Mouse (Mus musculus) cerebellum, adult 2 months (tissue): ENCODE data around the gene Spred3. TPM values are rescaled to one million over a fixed set of nuclear protein-coding genes. Genes with fewer than 3 reads are reported as not detected.
"Not testable (repeated sequence)": the region's sequence is repeated elsewhere in the genome, so short reads cannot be mapped to it uniquely, and the experiment has no call there.

Experiments
- DNase-seq, 2 experiments: peaks; one replicate each; pipeline ENCODE4 v3.0.0; 2021
- H3K27ac ChIP-seq: fragments of 200-500 bp; 2 replicates; pipeline ENCODE4 v1.5.1; 2012; ENCODE audit warnings: low read length, control low read depth, inconsistent platforms; ENCODE audit not compliant: insufficient read depth
- H3K27me3 ChIP-seq: fragments of 200-500 bp; 2 replicates; pipeline ENCODE4 v1.6.1; 2012; ENCODE audit warnings: inconsistent platforms, mild to moderate bottlenecking, low read length, moderate library complexity; ENCODE audit not compliant: control insufficient read depth, insufficient read depth
- H3K4me1 ChIP-seq: fragments of 200-500 bp; 2 replicates; pipeline ENCODE4 v1.6.1; 2011; ENCODE audit warnings: low read length; ENCODE audit not compliant: control insufficient read depth, insufficient read depth
- H3K4me3 ChIP-seq: fragments of 200-500 bp; replicated peaks from 2 replicates; pipeline ENCODE3; 2011; ENCODE audit warnings: mild to moderate bottlenecking, low read depth, low read length, control low read depth; ENCODE audit not compliant: insufficient read depth
- CTCF ChIP-seq: fragments of 200-500 bp; IDR thresholded peaks from 2 replicates; pipeline ENCODE4 v1.5.1; 2011; ENCODE audit warnings: low read depth, mild to moderate bottlenecking, control low read depth, low read length, moderate library complexity, borderline replicate concordance; ENCODE audit not compliant: insufficient read depth
- POLR2A ChIP-seq: fragments of 200-500 bp; IDR thresholded peaks from 2 replicates; pipeline ENCODE4 v1.6.1; 2011; ENCODE audit warnings: low read length, control low read depth, borderline replicate concordance; ENCODE audit not compliant: insufficient read depth
- WGBS: fragments of 180-500 bp; shearing (Covaris S2); methylation state at CpG from one replicate; pipeline ENCODE4 v1.1.7; 2018; 5-methylcytosine and 5-hydroxymethylcytosine counted together
- polyA plus RNA-seq: library from polyadenylated mRNA; depleted of rRNA; stranded (reverse); fragments of >200 nt; gene quantifications from 2 replicates; pipeline ENCODE4 v1.2.3, GENCODE M21; 2012

Gene Spred3
- polyA plus RNA-seq, 1 experiment: 25.4 TPM

DNA sequence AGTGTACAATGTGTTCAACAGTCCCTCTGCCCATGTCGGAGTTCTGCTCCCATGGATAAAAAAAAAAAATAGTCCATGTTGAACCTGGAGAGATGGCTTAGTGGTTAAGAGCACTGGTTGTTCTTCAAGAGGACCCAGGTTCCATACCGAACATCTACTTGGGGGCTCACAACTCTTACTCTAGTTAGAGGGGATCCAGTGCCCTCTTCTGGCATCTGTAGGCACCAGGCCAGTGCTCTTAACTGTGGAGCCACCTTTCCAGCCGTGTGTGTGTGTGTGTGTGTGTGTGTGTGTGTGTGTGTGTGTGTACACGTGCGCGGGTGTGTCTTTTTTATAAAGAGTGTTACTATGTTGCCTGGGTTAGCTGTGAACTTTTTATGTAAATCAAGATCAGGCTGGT is 32.4 kb upstream of the Spred3 start:
- DNase-seq: no peak
- WGBS: 81% methylated on average over 6 of the region's 6 CpGs
- H3K4me1 ChIP-seq: no peaks in the 10 kb centered on the region

DNA sequence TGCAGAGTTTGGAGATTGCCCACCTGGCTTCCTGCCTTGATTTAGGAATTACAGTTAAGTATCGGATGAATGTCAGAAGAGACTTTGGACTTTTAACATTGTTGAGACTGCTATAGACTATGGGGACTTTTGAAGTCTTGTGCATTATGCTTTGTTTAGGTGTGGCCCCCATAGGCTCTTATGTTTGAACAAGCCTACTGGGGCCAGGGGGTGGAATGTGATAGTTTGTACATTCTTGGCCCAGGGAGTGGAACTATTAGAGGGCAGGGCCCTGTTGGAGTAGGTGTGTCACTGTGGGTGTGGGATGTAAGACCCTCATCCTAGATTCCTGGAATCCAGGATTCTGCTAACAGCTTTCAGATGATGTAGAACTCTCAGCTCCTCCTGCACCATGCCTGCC is 24.0 kb upstream of the Spred3 start:
- WGBS: 93% methylated on average over 1 of the region's 1 CpGs

More for the DNA sequence above, 32.4 kb upstream of the Spred3 start:
- no peak for TF ChIP-seq CTCF
- no peak for TF ChIP-seq POLR2A
- Histone ChIP-seq H3K27me3 (no peaks in the 10 kb centered on the region), H3K27ac (no peak overlapping the region), H3K4me3 (no peak overlapping the region)

DNA sequence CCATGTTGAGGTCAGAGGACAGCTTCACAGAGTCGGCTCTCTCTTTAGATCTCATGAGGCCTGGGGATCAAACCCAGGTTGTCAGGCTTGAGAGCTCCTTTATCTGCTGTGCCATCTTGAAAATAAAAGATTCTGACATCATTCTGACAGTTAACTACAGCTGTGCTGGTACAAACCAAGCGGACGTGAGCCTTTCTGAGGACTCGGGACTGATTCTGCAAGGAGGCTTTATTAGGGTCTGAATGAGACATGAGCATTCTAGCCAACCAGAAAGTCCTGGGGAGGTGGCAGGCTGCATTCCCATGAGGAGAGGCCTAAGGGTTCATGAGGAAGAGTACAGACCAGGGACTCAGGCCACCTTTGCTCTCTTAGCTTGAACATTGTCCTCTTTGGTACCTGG is 11.1 kb upstream of the Spred3 start:
- WGBS: 81% methylated on average over 4 of the region's 4 CpGs
- not testable (repeated sequence) for H3K4me1 ChIP-seq, H3K27ac ChIP-seq, H3K27me3 ChIP-seq, DNase-seq, H3K4me3 ChIP-seq

More for the DNA sequence above, 24.0 kb upstream of the Spred3 start:
- not testable (repeated sequence) for H3K4me1 ChIP-seq, H3K4me3 ChIP-seq, H3K27me3 ChIP-seq, DNase-seq, H3K27ac ChIP-seq

DNA sequence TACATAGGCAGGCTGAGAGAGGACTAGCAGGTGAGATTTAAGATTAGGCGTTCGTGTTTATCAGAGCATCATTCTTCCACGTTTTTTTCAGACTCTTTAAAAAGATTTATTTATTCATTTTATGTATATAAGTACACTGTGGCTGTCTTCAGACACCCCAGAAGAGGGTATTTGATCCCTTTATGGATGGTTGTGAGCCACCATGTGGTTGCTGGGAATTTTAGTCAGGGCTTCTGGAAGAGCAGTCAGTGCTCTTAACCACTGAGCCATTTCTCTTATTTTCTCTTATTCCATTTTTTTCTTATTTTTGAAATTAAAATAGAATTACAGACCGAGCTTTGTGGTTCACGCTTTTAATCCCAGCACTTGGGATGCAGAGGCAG is 10.6 kb upstream of the Spred3 start:
- peak overlapping the region; percentile 32 for H3K4me3 ChIP-seq
- WGBS: 38% methylated on average over 5 of the region's 5 CpGs
- no peaks in the 10 kb centered on the region for H3K27me3 ChIP-seq
- peaks cover 7% of the 10 kb centered on the region for H3K4me1 ChIP-seq
- TF ChIP-seq POLR2A (no peak), CTCF (no peak)
- DNase-seq: no peak
- no peak overlapping the region for H3K27ac ChIP-seq

DNA sequence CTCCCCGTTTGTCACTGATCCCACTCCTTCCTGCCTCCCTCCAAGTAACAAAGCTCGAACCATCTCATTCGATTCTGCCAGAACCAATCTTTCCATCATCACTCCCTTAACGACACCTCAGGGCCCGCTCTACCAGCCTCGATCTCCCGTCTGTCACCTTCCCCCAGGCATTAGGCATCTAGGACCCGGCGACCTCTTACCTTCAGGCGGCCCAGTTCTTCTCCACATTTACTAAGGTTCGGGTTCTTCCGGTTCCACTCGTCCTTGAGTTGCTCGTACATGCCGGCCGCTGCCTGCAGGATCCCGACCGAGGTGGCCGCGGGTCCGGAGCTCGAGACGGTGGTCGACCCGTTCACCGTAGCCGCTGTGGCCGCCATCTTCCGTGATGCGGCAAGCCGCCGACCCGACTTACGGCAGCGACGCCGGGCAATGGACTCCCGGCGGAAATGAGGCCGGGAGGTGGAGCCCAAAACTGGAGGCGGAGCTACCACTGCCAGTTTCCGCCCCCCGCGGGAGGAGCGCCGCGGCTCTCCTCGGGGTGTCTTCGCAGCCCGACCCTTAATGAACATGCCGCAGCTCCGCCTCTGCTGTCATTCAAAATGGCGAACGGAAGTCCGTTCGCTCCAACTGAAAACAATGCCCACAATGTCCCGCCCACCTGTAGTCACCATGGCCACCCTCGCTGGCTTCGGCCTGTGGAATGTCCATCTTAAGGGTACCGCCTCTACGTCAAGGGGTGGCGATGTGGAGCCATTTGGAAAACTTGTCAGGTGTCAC is 10.1 kb upstream of the Spred3 start, which contains the start of gene Psmd8:
Gene Psmd8 (minus strand): TSS at position 625 of the 777 bp plus-strand sequence.
- peak; percentile 94 to 99 for DNase-seq
- H3K4me3 ChIP-seq: peak within 1 kb of the TSS; percentile 74
- H3K4me1 ChIP-seq: peaks cover 7% of the 10 kb centered on the region
- under 1% methylated on average over 62 of the region's 62 CpGs for WGBS
- TF ChIP-seq POLR2A (peak; percentile 91), CTCF (peak; percentile 56; the same call in 1 of the 2 replicates)
- peak within 1 kb of the TSS; percentile 21; the same call in 1 of the 2 replicates for H3K27ac ChIP-seq
- no peaks in the 10 kb centered on the region for H3K27me3 ChIP-seq

DNA sequence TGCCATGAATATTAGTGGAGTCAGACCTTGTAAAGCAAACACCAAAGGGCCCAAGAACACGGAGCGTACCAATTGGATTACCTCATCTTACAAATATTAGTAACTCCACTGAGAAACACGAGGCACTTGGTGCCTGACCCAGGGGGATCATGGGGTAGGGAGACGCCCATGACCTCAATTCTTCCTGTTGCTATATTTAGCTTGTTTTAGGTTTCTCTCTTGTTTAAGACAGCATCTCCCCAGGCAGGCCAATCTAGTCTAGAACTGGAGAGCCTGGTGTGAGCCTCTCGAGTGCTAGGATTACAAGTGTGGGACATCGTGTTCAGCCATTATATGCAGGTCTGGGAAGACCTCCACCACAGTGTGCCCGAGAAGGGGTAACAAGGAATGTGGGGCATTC is 9.1 kb upstream of the Spred3 start:
- Histone ChIP-seq H3K4me3 (peak overlapping the region; percentile 50), H3K4me1 (peaks cover 7% of the 10 kb centered on the region), H3K27me3 (no peaks in the 10 kb centered on the region), H3K27ac (no peak overlapping the region)
- no peak for DNase-seq
- no peak for TF ChIP-seq CTCF
- no peak for TF ChIP-seq POLR2A
- 43% methylated on average over 7 of the region's 7 CpGs for WGBS

DNA sequence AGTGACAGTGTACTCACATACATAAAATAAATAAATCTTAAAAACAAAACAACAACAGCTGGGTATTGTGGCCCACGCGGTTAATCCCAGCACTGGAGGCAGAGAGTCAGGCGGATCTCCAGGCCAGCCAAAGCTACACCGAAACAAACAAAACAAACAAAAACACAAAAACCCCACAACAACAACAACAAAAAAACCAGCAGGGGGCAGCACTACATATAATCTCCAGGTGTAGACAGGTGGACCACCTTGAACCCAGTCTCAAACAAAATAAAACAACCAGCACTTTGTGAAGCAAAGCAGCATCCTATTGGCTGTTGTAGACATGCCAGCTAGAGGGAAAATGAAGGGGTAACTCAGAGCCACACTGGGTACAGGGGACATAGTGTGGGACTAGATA is 7.9 kb upstream of the Spred3 start:
- Histone ChIP-seq H3K27ac (no peak overlapping the region), H3K4me1 (peaks cover 7% of the 10 kb centered on the region), H3K4me3 (no peak overlapping the region), H3K27me3 (no peaks in the 10 kb centered on the region)
- no peak for DNase-seq
- TF ChIP-seq CTCF (no peak), POLR2A (no peak)
- 87% methylated on average over 4 of the region's 4 CpGs for WGBS

DNA sequence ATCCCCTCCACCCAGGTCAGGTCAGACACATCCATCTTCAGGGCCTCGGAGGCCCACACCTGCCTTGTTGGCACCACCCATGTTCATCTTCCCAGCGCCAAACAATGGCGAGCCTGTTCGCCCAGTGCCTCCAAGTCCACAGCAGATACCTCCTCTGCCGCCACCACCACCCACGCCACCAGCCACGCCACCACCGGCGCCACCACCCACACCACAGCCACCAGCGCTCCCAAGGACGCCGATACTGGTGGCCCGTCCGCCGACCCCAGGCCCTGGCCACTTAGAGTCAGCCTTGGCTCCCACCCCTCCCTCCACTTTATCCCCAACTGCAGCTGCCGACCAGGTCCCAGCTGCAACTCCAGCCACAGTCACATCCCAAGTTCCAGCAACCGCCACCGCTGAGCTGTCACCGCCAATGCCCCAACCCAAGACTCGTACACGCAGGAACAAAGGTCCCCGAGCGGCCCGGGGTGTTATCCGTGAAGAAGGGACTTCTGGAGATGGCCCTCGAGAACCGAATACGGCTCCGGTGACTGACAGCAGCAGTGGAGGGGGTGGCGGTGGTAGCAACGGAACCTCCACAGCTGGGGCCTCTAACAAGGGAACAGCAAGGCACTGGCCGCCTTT is 2.3 kb upstream of the Spred3 start:
- DNase-seq: no peak
- H3K4me3 ChIP-seq: no peak overlapping the region
- no peaks in the 10 kb centered on the region for H3K27me3 ChIP-seq

More for the DNA sequence above, 2.3 kb upstream of the Spred3 start:
- H3K4me1 ChIP-seq: peaks cover 11% of the 10 kb centered on the region; the same call in 1 of the 2 replicates
- H3K27ac ChIP-seq: no peak overlapping the region
- no peak for TF ChIP-seq CTCF
- TF ChIP-seq POLR2A: no peak
- 42% methylated on average over 32 of the region's 32 CpGs for WGBS
